Mouse (Mus musculus) left cerebral cortex, postnatal 4 days (tissue): ENCODE measurements at regions not wholly inside any gene's neighbourhood (a gene's known extent, or its start where the extent isn't known, plus 50 kb on each side); places are given as distances from the start of the nearest gene placed in this dataset.

Source experiments
- DNase-seq: peaks from one replicate; pipeline ENCODE4 v3.0.0-alpha.2; 2022
- intact Hi-C: fragments of 180-260 bp; cut with DNase I; formaldehyde crosslinking; loops from one replicate; pipeline ENCODE4 v1.15.1; 2025

GRCm38 (mm10) chr11:38224300-38224699, 988.5 kb upstream of the Tenm2 start:
- DNase-seq, result no peak
- intact Hi-C loops, result no loop called here

- intact Hi-C loops, result no loop called here
- DNase-seq, result no peak
Measured at GRCm38 (mm10) chr11:38203347-38203746, 967.6 kb upstream of the Tenm2 start.

GRCm38 (mm10) chr11:38201136-38201741, 965.5 kb upstream of the Tenm2 start:
- intact Hi-C loops, result no loop called here
- DNase-seq, result peak; percentile 2

- no peak for DNase-seq
- intact Hi-C loops, result no loop called here
Measured at GRCm38 (mm10) chr11:38193719-38194118, 958.0 kb upstream of the Tenm2 start.

GRCm38 (mm10) chr11:38191895-38192547, 956.3 kb upstream of the Tenm2 start:
- intact Hi-C loops, result no loop called here
- peak; percentile 45 for DNase-seq

- DNase-seq, result no peak
- intact Hi-C loops, result no loop called here
Measured at GRCm38 (mm10) chr11:38191437-38191836, 955.7 kb upstream of the Tenm2 start.

- DNase-seq, result no peak
- intact Hi-C loops, result no loop called here
Measured at GRCm38 (mm10) chr11:38170721-38171120, 935.0 kb upstream of the Tenm2 start.

GRCm38 (mm10) chr11:38158310-38158709, 922.5 kb upstream of the Tenm2 start:
- intact Hi-C loops, result no loop called here
- no peak for DNase-seq

GRCm38 (mm10) chr11:38156944-38157343, 921.2 kb upstream of the Tenm2 start:
- intact Hi-C loops, result no loop called here

GRCm38 (mm10) chr11:38155706-38156105, 919.9 kb upstream of the Tenm2 start:
- intact Hi-C loops, result no loop called here
- no peak for DNase-seq

More at GRCm38 (mm10) chr11:38156944-38157343, 921.2 kb upstream of the Tenm2 start:
- DNase-seq, result no peak

GRCm38 (mm10) chr11:38143436-38143835, 907.7 kb upstream of the Tenm2 start:
- intact Hi-C loops, result no loop called here
- DNase-seq, result no peak

GRCm38 (mm10) chr11:38128851-38129250, 893.1 kb upstream of the Tenm2 start:
- intact Hi-C loops, result no loop called here
- DNase-seq, result no peak

- intact Hi-C loops, result no loop called here
- DNase-seq, result no peak
Measured at GRCm38 (mm10) chr11:38123789-38124330, 888.1 kb upstream of the Tenm2 start.

- DNase-seq, result no peak
- intact Hi-C loops, result no loop called here
Measured at GRCm38 (mm10) chr11:38122474-38122873, 886.7 kb upstream of the Tenm2 start.

- intact Hi-C loops, result no loop called here
- DNase-seq, result no peak
Measured at GRCm38 (mm10) chr11:38121051-38121616, 885.4 kb upstream of the Tenm2 start.

- DNase-seq, result no peak
- intact Hi-C loops, result no loop called here
Measured at GRCm38 (mm10) chr11:38117741-38118140, 882.0 kb upstream of the Tenm2 start.

- no peak for DNase-seq
Measured at GRCm38 (mm10) chr11:38092202-38092601, 856.4 kb upstream of the Tenm2 start.

GRCm38 (mm10) chr11:38075171-38075732, 839.5 kb upstream of the Tenm2 start:
- intact Hi-C loops, result no loop called here
- DNase-seq, result no peak

More at GRCm38 (mm10) chr11:38092202-38092601, 856.4 kb upstream of the Tenm2 start:
- intact Hi-C loops, result no loop called here

GRCm38 (mm10) chr11:38069635-38070034, 833.9 kb upstream of the Tenm2 start:
- intact Hi-C loops, result no loop called here
- DNase-seq, result no peak

- intact Hi-C loops, result no loop called here
Measured at GRCm38 (mm10) chr11:38067682-38068081, 831.9 kb upstream of the Tenm2 start.

GRCm38 (mm10) chr11:38066091-38066490, 830.3 kb upstream of the Tenm2 start:
- intact Hi-C loops, result no loop called here
- no peak for DNase-seq

More at GRCm38 (mm10) chr11:38067682-38068081, 831.9 kb upstream of the Tenm2 start:
- DNase-seq, result no peak

- intact Hi-C loops, result no loop called here
- DNase-seq, result no peak
Measured at GRCm38 (mm10) chr11:38060105-38060504, 824.3 kb upstream of the Tenm2 start.
